Mouse (Mus musculus) Patski (cell line): Measurements from ENCODE around the gene Frmd4a. TPM values are rescaled to one million over a fixed set of nuclear protein-coding genes. Genes with fewer than 3 reads are reported as not detected.
A peak's percentile ranks its signal among the peaks of the same experiment; 100 is the strongest.

Source experiments
- ATAC-seq: fragments of 100-300 bp; one replicate; pipeline ENCODE4 v1.8.0; 2021
- CTCF ChIA-PET: fragments of 350-600 bp; sonication (Branson Sonifier 250); formaldehyde crosslinking; loops from one replicate; lab custom pipeline; 2022; ENCODE audit warnings: inconsistent platforms; lab: Charles Lee
- POLR2A ChIA-PET: fragments of 350-600 bp; sonication (Branson Sonifier 250); formaldehyde crosslinking; loops from one replicate; lab custom pipeline; 2022; ENCODE audit warnings: antibody characterized with exemption, inconsistent platforms; lab: Charles Lee
- DNase-seq: peaks from one replicate; pipeline ENCODE4 v3.0.0-alpha.2; 2011; ENCODE audit warnings: low read depth, low spot score
- H3K27me3 ChIP-seq: fragments of 371-371 bp; one replicate; pipeline ENCODE4 v1.5.1; 2021
- CTCF ChIP-seq: fragments of 100-300 bp; IDR thresholded peaks from one replicate; pipeline ENCODE4 v1.5.1; 2021
- in situ Hi-C: fragments of 300-500 bp; cut with MboI; formaldehyde crosslinking; loops from 3 replicates; pipeline ENCODE4 v1.11.1; 2018; ENCODE audit warnings: low pct_unique_long_range_greater_than_20kb, mixed read lengths
- polyA plus RNA-seq: library from polyadenylated mRNA; unstranded; gene quantifications from one replicate; pipeline ENCODE4 v1.2.3, GENCODE M21; 2021

The Frmd4a gene
- polyA plus RNA-seq, 1 experiment from 2014 or later, result 40.6 TPM

DNA sequence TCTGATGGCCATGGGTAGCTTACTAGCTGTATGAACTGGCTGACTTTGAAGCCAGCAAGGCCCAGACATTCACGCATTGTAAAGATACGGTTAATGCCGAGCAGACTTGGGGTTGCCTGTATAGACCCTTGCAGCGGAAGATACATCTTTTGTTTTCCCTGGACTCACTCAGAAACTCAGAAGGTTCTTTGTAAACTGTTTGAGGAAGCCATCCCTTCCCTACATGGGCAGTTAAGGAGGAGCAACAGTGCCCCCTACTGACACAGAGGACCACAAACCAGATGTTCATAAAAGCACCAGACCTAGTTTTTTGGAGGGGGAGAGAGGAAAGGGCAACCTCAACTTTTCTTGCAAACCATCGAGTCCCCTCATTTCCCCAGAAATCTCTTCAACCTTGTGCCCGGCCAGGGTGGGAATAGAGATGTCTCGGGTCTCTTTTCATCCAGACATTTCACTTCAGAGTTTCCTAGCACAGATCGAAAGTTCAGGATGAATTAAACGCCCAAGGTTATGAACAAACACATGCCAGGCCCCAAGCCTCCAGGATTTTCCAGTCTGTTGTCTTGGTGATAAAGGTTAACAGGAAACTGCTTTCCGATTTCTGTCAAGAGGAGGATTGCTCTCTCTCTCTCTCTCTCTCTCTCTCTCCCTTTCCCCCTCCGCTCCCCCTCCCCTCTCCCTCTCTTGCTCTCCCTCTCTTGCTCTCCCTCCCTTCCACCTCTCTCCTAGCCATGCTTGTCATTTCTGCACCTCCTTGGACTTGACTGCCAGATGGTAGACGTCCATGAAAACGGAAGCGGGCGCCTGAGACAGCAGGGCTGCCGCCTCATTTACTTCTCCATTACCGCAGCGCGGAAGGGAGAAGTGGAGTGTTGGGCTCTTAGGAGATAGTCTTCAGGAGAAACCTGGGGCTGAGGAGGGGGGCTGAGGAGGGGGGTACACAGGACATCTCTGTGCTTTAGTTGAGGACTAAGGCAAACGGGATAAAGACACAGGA lies 475.3 kb downstream of the Frmd4a start:
- no peaks in the 10 kb centered on the region for H3K27me3 ChIP-seq
- TF ChIP-seq CTCF, result peak; percentile 86
- ATAC-seq (peak; percentile 52), DNase-seq (no peak)
- POLR2A ChIA-PET, result no interaction called here
- in situ Hi-C loops, result loop anchor here (5.0 kb wide), 1 partner anchor 675 kb away; no protein-coding TSS in a partner anchor
- CTCF ChIA-PET, result interaction anchor here (1.4 to 3.6 kb wide), 4 partner anchors 49 to 676 kb away, joined by 3 to 24 read pairs (median 8); no protein-coding TSS in a partner anchor

GRCm38 (mm10) chr2:4494478-4494877 lies 477.0 kb downstream of the Frmd4a start:
- ATAC-seq, result no peak
- in situ Hi-C loops, result loop anchor here (5.0 kb wide), 1 partner anchor 677 kb away; no protein-coding TSS in a partner anchor
- CTCF ChIA-PET, result interaction anchor here (0.9 to 1.4 kb wide), 3 partner anchors 118 to 266 kb away, joined by 3 to 4 read pairs (median 3); no protein-coding TSS in a partner anchor
- no peak for TF ChIP-seq CTCF
- POLR2A ChIA-PET, result no interaction called here
- no peaks in the 10 kb centered on the region for H3K27me3 ChIP-seq
- no peak for DNase-seq

GRCm38 (mm10) chr2:4499257-4499656 lies 481.7 kb downstream of the Frmd4a start:
- in situ Hi-C loops, result loop anchor here (5.0 kb wide), 2 partner anchors 103 to 277 kb away; no protein-coding TSS in a partner anchor
- ChIA-PET POLR2A (interaction anchor here (0.6 to 1.6 kb wide), 2 partner anchors 101 to 220 kb away, joined by 4 to 5 read pairs; no protein-coding TSS in a partner anchor), CTCF (interaction anchor here (0.8 to 4.7 kb wide), 22 partner anchors 9 to 380 kb away, joined by 3 to 48 read pairs (median 4); no protein-coding TSS in a partner anchor)
- peak; percentile 83 for TF ChIP-seq CTCF
- no peaks in the 10 kb centered on the region for H3K27me3 ChIP-seq
- no peak for DNase-seq
- no peak for ATAC-seq

GRCm38 (mm10) chr2:4499916-4500315 lies 482.4 kb downstream of the Frmd4a start:
- TF ChIP-seq CTCF, result no peak
- ChIA-PET POLR2A (interaction anchor here (0.6 to 1.6 kb wide), 4 partner anchors 50 to 220 kb away, joined by 3 to 5 read pairs (median 4); no protein-coding TSS in a partner anchor), CTCF (interaction anchor here (0.7 to 4.7 kb wide), 23 partner anchors 9 to 683 kb away, joined by 3 to 48 read pairs (median 4); no protein-coding TSS in a partner anchor)
- no peaks in the 10 kb centered on the region for H3K27me3 ChIP-seq
- DNase-seq (no peak), ATAC-seq (no peak)
- in situ Hi-C loops, result loop anchor here (5.0 to 10.0 kb wide), 3 partner anchors 102 to 278 kb away; no protein-coding TSS in a partner anchor

- TF ChIP-seq CTCF, result no peak
- ATAC-seq (peak; percentile 58), DNase-seq (no peak)
- ChIA-PET CTCF (no interaction called here), POLR2A (no interaction called here)
- in situ Hi-C loops, result loop anchor here (10.0 kb wide), 1 partner anchor 133 kb away; no protein-coding TSS in a partner anchor
- H3K27me3 ChIP-seq, result no peaks in the 10 kb centered on the region
Observed at GRCm38 (mm10) chr2:4501257-4502027, 483.9 kb downstream of the Frmd4a start.

- no peak for ATAC-seq
- DNase-seq, result no peak
- TF ChIP-seq CTCF, result no peak
- CTCF ChIA-PET, result no interaction called here
- no peaks in the 10 kb centered on the region for H3K27me3 ChIP-seq
- in situ Hi-C loops, result loop anchor here (10.0 kb wide), 1 partner anchor 130 kb away; no protein-coding TSS in a partner anchor
- POLR2A ChIA-PET, result interaction anchor here (0.6 kb wide), 1 partner anchor 54 kb away, joined by 3 read pairs; no protein-coding TSS in a partner anchor
Observed at GRCm38 (mm10) chr2:4504413-4504812, 486.9 kb downstream of the Frmd4a start.

DNA sequence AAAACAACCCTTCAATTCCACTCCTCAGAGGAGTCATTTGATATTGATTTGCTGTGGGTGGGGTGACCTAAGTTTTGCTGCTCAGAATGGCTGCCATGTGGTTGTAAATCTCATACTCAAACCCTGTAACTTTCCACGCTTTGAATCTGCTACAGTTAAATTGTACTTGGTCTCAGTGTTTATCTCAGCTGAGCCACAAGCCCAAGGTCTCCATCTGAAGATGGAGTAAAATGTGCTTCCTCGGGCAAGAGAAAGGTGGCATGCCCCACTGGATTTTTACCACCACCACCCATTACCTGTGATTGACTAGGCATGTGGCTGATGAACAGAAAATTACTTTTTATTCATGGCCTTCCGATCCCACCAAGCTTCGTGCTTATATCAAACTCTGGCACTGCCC lies 488.2 kb downstream of the Frmd4a start:
- POLR2A ChIA-PET, result interaction anchor here (0.7 kb wide), 1 partner anchor 129 kb away, joined by 3 read pairs; no protein-coding TSS in a partner anchor
- DNase-seq, result no peak
- in situ Hi-C loops, result loop anchor here (5.0 to 10.0 kb wide), 3 partner anchors 52 to 372 kb away; no protein-coding TSS in a partner anchor
- TF ChIP-seq CTCF, result no peak
- CTCF ChIA-PET, result no interaction called here
- no peak for ATAC-seq
- H3K27me3 ChIP-seq, result no peaks in the 10 kb centered on the region

- ATAC-seq (no peak), DNase-seq (no peak)
- H3K27me3 ChIP-seq, result no peaks in the 10 kb centered on the region
- in situ Hi-C loops, result loop anchor here (5.0 to 10.0 kb wide), 3 partner anchors 51 to 371 kb away; no protein-coding TSS in a partner anchor
- no peak for TF ChIP-seq CTCF
- CTCF ChIA-PET, result interaction anchor here (1.4 kb wide), 1 partner anchor 8 kb away, joined by 3 read pairs; no protein-coding TSS in a partner anchor
- POLR2A ChIA-PET, result interaction anchor here (0.6 to 0.8 kb wide), 2 partner anchors 10 to 38 kb away, joined by 3 read pairs; no protein-coding TSS in a partner anchor
Observed at GRCm38 (mm10) chr2:4506659-4507058, 489.1 kb downstream of the Frmd4a start.

GRCm38 (mm10) chr2:4507887-4508615 lies 490.5 kb downstream of the Frmd4a start:
- ATAC-seq (no peak), DNase-seq (no peak)
- POLR2A ChIA-PET, result no interaction called here
- no peaks in the 10 kb centered on the region for H3K27me3 ChIP-seq
- CTCF ChIA-PET, result interaction anchor here (1.4 kb wide), 1 partner anchor 7 kb away, joined by 3 read pairs; no protein-coding TSS in a partner anchor
- no peak for TF ChIP-seq CTCF
- in situ Hi-C loops, result loop anchor here (5.0 to 10.0 kb wide), 3 partner anchors 49 to 369 kb away; no protein-coding TSS in a partner anchor
